Mouse (Mus musculus) brown adipose tissue, adult 24 weeks (tissue): ENCODE data around the gene Rtn1. TPM values are rescaled to one million over a fixed set of nuclear protein-coding genes. Genes with fewer than 3 reads are reported as not detected.

Experiments used
- H3K27ac ChIP-seq: fragments of 200-500 bp; replicated peaks from 2 replicates; pipeline ENCODE4 v1.5.1; 2012; ENCODE audit warnings: low read depth, mild to moderate bottlenecking, low read length
- H3K4me1 ChIP-seq: fragments of 200-500 bp; 2 replicates; pipeline ENCODE4 v1.6.1; 2012; ENCODE audit warnings: low read length, mixed read lengths; ENCODE audit not compliant: control insufficient read depth, insufficient read depth, insufficient read length
- H3K4me3 ChIP-seq: fragments of 200-500 bp; 2 replicates; pipeline ENCODE4 v1.5.1; 2012; ENCODE audit warnings: low read depth, mild to moderate bottlenecking, low read length, moderate library complexity; ENCODE audit not compliant: insufficient read depth
- polyA plus RNA-seq: library from polyadenylated mRNA; stranded (reverse); fragments of >200 nt; gene quantifications from 2 replicates; pipeline ENCODE4 v1.2.4, GENCODE M21; 2012; ENCODE audit not compliant: missing spikeins, insufficient read depth, insufficient read length

Rtn1 gene
- polyA plus RNA-seq, result 0.79 and 1.5 TPM in 2 replicates

DNA sequence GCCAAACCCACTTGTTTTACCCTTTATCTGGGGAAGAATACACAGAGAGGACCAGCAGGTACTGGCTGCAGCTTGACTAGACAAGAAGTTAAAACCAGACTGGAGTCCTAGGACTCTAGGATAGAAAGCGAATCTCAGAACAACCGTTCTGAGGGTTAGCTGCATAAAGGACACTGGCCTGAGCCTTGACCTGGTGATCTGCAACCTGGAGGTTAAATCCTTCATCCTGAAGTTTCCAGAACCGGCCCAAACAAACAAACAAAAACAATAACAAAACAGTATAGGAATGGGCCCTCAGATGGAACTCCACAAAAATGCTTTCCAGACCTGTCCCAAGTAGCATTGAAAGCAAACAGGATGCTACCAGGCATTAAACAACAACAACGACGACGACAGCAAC is at the start of gene Rtn1:
Gene Rtn1 (minus strand): TSS at position 101 of the 400 bp plus-strand sequence.
- Histone ChIP-seq H3K27ac (no peak within 1 kb of the TSS), H3K4me3 (peak within 1 kb of the TSS; percentile 45), H3K4me1 (peaks cover 6% of the 10 kb centered on the region; the same call in 1 of the 2 replicates)

DNA sequence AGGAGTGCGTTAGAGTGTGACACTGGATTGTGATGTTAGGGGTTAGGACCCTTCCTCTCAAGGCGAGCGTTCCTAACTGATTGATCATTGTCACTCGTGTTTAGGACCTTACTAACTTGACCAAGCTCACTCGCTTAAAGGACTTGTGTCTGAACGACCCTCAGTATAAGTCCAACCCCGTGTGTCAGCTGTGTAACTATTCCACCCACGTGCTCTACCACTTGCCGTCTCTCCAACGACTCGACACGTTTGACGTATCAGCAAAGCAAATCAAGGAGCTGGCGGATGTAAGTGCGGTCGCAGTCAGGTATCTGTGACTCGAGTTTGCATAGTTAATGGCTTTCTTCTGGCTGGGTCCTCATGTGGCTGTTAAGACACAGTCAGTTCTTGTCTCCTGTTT is 45.1 kb upstream of the Rtn1 start:
- no peak overlapping the region for H3K4me3 ChIP-seq
- H3K4me1 ChIP-seq, result no peaks in the 10 kb centered on the region
- no peak overlapping the region for H3K27ac ChIP-seq

- Histone ChIP-seq H3K4me1 (peaks cover 4% of the 10 kb centered on the region), H3K27ac (peak within 1 kb of the TSS; percentile 70; the same call in 1 of the 2 replicates), H3K4me3 (peak within 1 kb of the TSS; percentile 65)
Observed at GRCm38 (mm10) chr12:72441839-72442576, 33.2 kb upstream of the Rtn1 start, which contains the start of gene Lrrc9. TSS of gene Lrrc9 (plus strand) at chr12:72441866.

GRCm38 (mm10) chr12:72438961-72439480 is 30.2 kb upstream of the Rtn1 start:
- peak overlapping the region; percentile 63 for H3K27ac ChIP-seq
- H3K4me1 ChIP-seq, result peaks cover 4% of the 10 kb centered on the region
- H3K4me3 ChIP-seq, result no peak overlapping the region

- Histone ChIP-seq H3K27ac (no peak overlapping the region), H3K4me1 (peaks cover 4% of the 10 kb centered on the region), H3K4me3 (no peak overlapping the region)
Observed at GRCm38 (mm10) chr12:72437676-72438341, 29.0 kb upstream of the Rtn1 start.

DNA sequence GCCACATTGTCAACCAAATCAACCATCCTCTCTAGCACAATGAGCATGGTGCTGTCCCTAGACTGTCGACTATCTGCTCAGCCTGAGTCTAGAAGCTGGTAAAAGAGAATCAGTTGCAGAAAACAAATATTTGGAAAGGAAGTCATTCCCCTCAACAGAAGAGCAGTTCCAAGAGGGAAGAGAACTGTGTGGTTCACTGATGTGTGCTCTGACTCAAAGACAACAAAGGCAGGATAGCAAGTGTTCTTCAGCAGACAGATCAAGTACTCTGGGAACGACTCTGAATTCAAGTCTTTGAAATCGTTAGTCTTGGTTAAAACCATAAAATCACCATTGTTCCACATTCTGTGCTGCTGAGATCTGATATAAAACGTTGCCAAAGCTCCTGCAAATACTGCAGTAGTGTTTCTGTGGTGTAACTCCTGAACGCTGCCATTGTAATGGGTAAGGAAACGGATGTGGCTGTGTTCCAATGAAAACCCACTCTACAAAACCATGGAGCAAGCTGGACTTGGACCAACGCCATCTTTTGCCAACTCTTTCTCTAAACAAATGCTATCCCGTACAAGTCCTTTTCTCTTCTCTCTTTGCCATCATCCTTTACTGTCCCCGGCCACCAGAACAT is 24.5 kb upstream of the Rtn1 start:
- H3K27ac ChIP-seq, result no peak overlapping the region
- no peak overlapping the region for H3K4me3 ChIP-seq
- H3K4me1 ChIP-seq, result no peaks in the 10 kb centered on the region

- Histone ChIP-seq H3K4me3 (no peak overlapping the region), H3K4me1 (no peaks in the 10 kb centered on the region), H3K27ac (no peak overlapping the region)
Observed at GRCm38 (mm10) chr12:72432209-72432608, 23.4 kb upstream of the Rtn1 start.

DNA sequence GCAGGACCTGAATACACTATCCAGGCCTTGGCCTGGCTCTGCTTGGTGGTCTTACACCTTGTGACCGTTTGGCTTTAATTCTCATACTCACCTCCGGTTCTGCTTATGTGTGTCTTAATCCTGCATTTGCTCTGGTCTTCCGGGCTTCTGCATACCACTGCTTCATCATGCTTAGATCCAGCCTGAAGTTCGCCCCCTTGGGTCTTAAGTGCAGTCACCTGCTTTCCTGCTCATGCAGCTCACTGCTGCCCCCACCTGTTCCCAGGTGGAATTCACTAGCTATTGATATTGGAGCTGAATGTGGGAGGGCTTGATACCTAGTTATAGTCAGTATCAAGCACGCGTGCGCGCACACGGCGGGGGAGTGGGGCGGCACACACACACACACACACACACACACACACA is 18.9 kb upstream of the Rtn1 start:
- Histone ChIP-seq H3K4me1 (no peaks in the 10 kb centered on the region), H3K4me3 (no peak overlapping the region), H3K27ac (no peak overlapping the region)

DNA sequence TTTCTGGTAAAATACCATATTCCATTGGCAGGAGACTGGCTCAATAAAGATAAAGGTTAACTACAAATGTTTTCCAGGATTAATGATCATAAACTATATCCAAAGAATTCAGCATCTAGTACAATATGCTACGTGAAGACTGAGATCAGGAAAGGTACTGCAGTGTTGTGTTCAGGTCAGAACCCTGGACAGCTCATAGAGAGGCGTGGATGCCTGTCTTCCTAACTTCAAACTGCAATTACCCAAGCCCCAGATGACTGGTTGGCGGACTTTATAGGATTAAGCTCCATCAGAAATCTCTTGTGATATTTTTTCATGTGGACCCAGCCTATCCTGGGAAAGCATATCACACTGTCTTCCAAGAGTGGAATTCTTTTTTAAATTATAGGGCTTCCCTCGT is 13.8 kb upstream of the Rtn1 start:
- Histone ChIP-seq H3K4me1 (no peaks in the 10 kb centered on the region), H3K27ac (no peak overlapping the region), H3K4me3 (no peak overlapping the region)

DNA sequence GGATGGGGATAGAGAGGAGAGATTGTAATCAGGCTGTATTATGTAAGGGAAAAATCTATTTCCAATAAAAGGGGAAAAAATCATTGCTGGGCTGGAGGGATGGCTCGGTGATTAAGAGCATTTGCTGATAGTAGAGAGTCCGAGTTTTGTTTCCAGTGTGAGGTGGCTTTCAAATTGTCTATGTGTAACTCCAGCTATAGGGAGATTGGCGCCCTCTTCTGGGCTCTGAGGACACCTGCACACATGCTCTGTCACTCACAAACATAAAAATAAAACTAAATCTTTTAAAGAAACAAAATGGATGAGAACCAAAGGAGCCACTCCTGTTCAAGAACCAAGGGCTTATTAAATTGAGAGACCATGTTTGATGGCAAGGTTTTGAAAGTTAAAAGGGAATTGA is 8.9 kb upstream of the Rtn1 start:
- no peak overlapping the region for H3K4me3 ChIP-seq

GRCm38 (mm10) chr12:72408111-72408891 is 553 bp downstream of the Rtn1 start:
- Histone ChIP-seq H3K4me1 (peaks cover 6% of the 10 kb centered on the region; the same call in 1 of the 2 replicates), H3K27ac (no peak overlapping the region), H3K4me3 (peak overlapping the region; percentile 45)

More for the DNA sequence above, 8.9 kb upstream of the Rtn1 start:
- Histone ChIP-seq H3K4me1 (no peaks in the 10 kb centered on the region), H3K27ac (no peak overlapping the region)

GRCm38 (mm10) chr12:72407721-72408110 is 1.1 kb downstream of the Rtn1 start:
- Histone ChIP-seq H3K27ac (no peak overlapping the region), H3K4me1 (peaks cover 6% of the 10 kb centered on the region; the same call in 1 of the 2 replicates), H3K4me3 (peak overlapping the region; percentile 45)

DNA sequence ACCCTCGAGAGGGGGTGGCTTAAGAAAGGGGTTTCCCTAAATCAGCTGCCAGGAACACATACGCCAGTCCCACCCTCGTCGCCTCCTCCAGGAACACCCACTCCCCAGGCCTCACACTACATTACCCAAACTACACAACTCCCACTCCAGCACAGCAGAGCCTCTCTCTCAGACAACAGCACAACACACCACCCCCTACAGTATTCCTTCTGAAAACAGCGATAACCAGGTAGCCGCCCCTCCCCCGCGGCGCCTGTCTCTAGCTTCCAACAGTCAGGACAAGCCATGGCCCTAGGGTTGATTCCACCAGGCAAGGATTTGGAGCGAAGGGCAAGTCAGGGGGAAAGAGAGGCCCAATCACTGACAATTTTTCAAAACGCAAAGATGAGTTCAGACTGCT is 1.7 kb downstream of the Rtn1 start:
- H3K4me3 ChIP-seq, result peak overlapping the region; percentile 45
- H3K27ac ChIP-seq, result no peak overlapping the region
- peaks cover 6% of the 10 kb centered on the region; the same call in 1 of the 2 replicates for H3K4me1 ChIP-seq

GRCm38 (mm10) chr12:72405031-72405430 is 3.8 kb downstream of the Rtn1 start:
- no peak overlapping the region for H3K27ac ChIP-seq
- H3K4me3 ChIP-seq, result no peak overlapping the region
- peaks cover 6% of the 10 kb centered on the region; the same call in 1 of the 2 replicates for H3K4me1 ChIP-seq
